Mouse (Mus musculus) forelimb bud, embryonic 11.5 days (tissue): ENCODE results near the gene Mex3d.

Experiments
- DNase-seq: peaks from one replicate; pipeline ENCODE4 v3.0.0-alpha.2; 2012; ENCODE audit warnings: low read depth, low spot score

Gene Mex3d

DNA sequence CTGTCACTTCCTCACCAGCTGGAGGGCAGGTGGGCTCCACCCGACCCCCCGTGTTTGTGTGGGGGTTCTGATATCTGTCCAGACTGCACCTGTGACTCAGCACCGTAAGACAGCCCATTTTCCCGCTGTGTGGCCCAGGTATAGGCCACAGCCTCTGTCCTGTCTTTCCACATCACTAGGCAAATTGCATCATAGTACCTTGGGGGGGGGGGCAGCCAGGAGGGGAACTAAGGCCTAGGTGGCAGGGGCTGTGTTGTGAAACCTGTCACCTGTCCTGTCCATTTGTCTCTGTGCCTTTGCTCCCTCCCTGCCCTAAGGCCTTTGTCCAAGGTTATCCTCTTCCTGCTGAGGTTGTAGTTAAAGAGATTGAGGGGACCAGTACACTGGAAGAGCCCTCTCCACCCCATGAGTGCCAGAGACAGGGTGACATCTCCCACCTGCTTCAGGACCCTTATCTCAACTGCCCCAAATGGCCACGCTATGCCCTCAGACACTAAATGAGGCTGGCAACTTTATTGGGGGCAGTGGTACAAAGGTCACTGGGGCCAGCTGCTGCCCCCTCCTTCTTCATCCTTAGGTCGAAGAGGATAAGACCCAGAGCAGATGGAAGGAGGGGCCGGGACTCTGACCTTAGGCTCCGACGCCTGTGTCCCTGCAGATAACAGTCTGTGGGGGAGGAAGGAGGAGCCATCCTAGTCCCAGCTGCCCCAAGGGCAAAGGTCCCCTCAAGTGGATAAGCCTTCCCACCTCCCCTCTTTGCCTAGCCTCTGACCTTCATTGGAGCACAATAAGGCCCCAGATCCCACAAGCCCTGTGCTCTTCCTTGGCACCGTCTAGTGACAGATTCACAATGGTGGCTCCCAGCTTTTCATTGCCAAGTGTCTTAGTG, 55.6 kb downstream of the Mex3d start:
- DNase-seq, result no peak

DNA sequence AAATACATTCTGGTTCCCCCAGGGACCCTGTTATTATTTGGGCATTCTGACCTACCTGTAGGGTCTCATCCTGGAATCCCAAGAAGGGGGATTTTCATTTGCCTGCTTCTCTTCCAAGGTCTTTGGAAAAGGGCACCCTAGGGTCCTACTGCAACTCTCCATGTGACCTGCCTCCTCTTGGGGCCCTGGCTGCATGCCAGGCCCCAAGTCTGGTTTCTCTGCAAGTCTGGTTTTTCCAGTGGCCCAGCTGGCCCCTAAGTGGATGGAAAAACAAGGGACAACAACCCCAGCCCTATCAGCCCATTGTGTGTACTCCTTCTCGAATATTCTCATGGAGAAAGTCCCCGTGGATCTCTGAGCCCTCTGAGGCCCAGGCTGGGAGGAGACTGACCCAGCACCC, 56.6 kb downstream of the Mex3d start:
- DNase-seq, result no peak
